Mouse (Mus musculus) E14TG2a.4 (cell line): Measurements from ENCODE around the gene Trim2.

Experiments
- H3K27me3 ChIP-seq: 2 replicates; pipeline ENCODE4 v1.6.1; 2014; ENCODE audit warnings: low read length, control low read depth; ENCODE audit not compliant: insufficient read depth
- H3K36me3 ChIP-seq: 2 replicates; pipeline ENCODE4 v1.6.1; 2014; ENCODE audit warnings: low read length, control low read depth; ENCODE audit not compliant: insufficient read depth
- H3K4me1 ChIP-seq: replicated peaks from 2 replicates; pipeline ENCODE4 v1.6.1; 2014; ENCODE audit warnings: low read depth, low read length, control low read depth
- H3K4me3 ChIP-seq: replicated peaks from 2 replicates; pipeline ENCODE4 v1.5.1; 2014; ENCODE audit warnings: mild to moderate bottlenecking, low read length
- H3K9me3 ChIP-seq: 2 replicates; pipeline ENCODE4 v1.6.1; 2014; ENCODE audit warnings: low read length, control low read depth
- CTCF ChIP-seq: conservative IDR thresholded peaks from 2 replicates; pipeline ENCODE4 v1.5.1; 2014; ENCODE audit warnings: low read length
- NANOG ChIP-seq: IDR thresholded peaks from 2 replicates; pipeline ENCODE4 v1.6.1; 2014; ENCODE audit warnings: borderline replicate concordance, low read length, mixed read lengths
- POU5F1 ChIP-seq: IDR thresholded peaks from 2 replicates; pipeline ENCODE4 v1.6.1; 2014; ENCODE audit warnings: low read length, borderline replicate concordance

The Trim2 gene

GRCm38 (mm10) chr3:84215253-84215652 is 91.4 kb downstream of the Trim2 start:
- H3K36me3 ChIP-seq = no peaks in the 10 kb centered on the region
- H3K27me3 ChIP-seq = no peaks in the 10 kb centered on the region
- peaks cover 67% of the 10 kb centered on the region for H3K4me1 ChIP-seq
- 0 out of 2 replicates have a peak, but pooled peaks cover 6% of the 10 kb centered on the region for H3K9me3 ChIP-seq
- H3K4me3 ChIP-seq = no peak overlapping the region
- TF ChIP-seq POU5F1 (no peak), CTCF (no peak), NANOG (no peak)

GRCm38 (mm10) chr3:84214501-84214900 is 92.2 kb downstream of the Trim2 start:
- Histone ChIP-seq H3K27me3 (no peaks in the 10 kb centered on the region), H3K4me1 (peaks cover 67% of the 10 kb centered on the region), H3K9me3 (0 out of 2 replicates have a peak, but pooled peaks cover 6% of the 10 kb centered on the region), H3K36me3 (no peaks in the 10 kb centered on the region), H3K4me3 (no peak overlapping the region)
- no peak for TF ChIP-seq NANOG
- TF ChIP-seq CTCF = no peak
- TF ChIP-seq POU5F1 = no peak

GRCm38 (mm10) chr3:84211340-84211875 is 95.3 kb downstream of the Trim2 start:
- no peak for TF ChIP-seq CTCF
- TF ChIP-seq POU5F1 = no peak
- TF ChIP-seq NANOG = no peak
- H3K36me3 ChIP-seq = no peaks in the 10 kb centered on the region
- no peaks in the 10 kb centered on the region for H3K27me3 ChIP-seq
- no peak overlapping the region for H3K4me3 ChIP-seq
- 0 out of 2 replicates have a peak, but pooled peaks cover 6% of the 10 kb centered on the region for H3K9me3 ChIP-seq
- peaks cover 63% of the 10 kb centered on the region for H3K4me1 ChIP-seq

- Histone ChIP-seq H3K4me3 (no peak overlapping the region), H3K9me3 (no peaks in the 10 kb centered on the region), H3K27me3 (no peaks in the 10 kb centered on the region), H3K4me1 (peaks cover 56% of the 10 kb centered on the region), H3K36me3 (no peaks in the 10 kb centered on the region)
- TF ChIP-seq CTCF (no peak), NANOG (no peak), POU5F1 (no peak)
Observed at GRCm38 (mm10) chr3:84208917-84209513, 97.7 kb downstream of the Trim2 start.

GRCm38 (mm10) chr3:84208475-84208874 is 98.2 kb downstream of the Trim2 start:
- peaks cover 55% of the 10 kb centered on the region for H3K4me1 ChIP-seq
- H3K9me3 ChIP-seq = no peaks in the 10 kb centered on the region
- H3K27me3 ChIP-seq = no peaks in the 10 kb centered on the region
- H3K36me3 ChIP-seq = no peaks in the 10 kb centered on the region
- H3K4me3 ChIP-seq = no peak overlapping the region
- TF ChIP-seq POU5F1 (no peak), NANOG (no peak), CTCF (no peak)

GRCm38 (mm10) chr3:84207366-84207765 is 99.3 kb downstream of the Trim2 start:
- H3K9me3 ChIP-seq = no peaks in the 10 kb centered on the region
- TF ChIP-seq NANOG (no peak), CTCF (no peak), POU5F1 (no peak)
- peaks cover 50% of the 10 kb centered on the region for H3K4me1 ChIP-seq
- no peak overlapping the region for H3K4me3 ChIP-seq
- no peaks in the 10 kb centered on the region for H3K27me3 ChIP-seq
- H3K36me3 ChIP-seq = no peaks in the 10 kb centered on the region

GRCm38 (mm10) chr3:84206106-84206505 is 100.6 kb downstream of the Trim2 start:
- no peaks in the 10 kb centered on the region for H3K9me3 ChIP-seq
- TF ChIP-seq NANOG (no peak), POU5F1 (no peak), CTCF (no peak)
- H3K4me3 ChIP-seq = no peak overlapping the region

GRCm38 (mm10) chr3:84205650-84206049 is 101.0 kb downstream of the Trim2 start:
- H3K4me3 ChIP-seq = no peak overlapping the region
- TF ChIP-seq CTCF (no peak), POU5F1 (no peak), NANOG (no peak)
- no peaks in the 10 kb centered on the region for H3K9me3 ChIP-seq
- H3K27me3 ChIP-seq = no peaks in the 10 kb centered on the region
- peaks cover 45% of the 10 kb centered on the region for H3K4me1 ChIP-seq
- H3K36me3 ChIP-seq = no peaks in the 10 kb centered on the region

More at GRCm38 (mm10) chr3:84206106-84206505, 100.6 kb downstream of the Trim2 start:
- Histone ChIP-seq H3K36me3 (no peaks in the 10 kb centered on the region), H3K4me1 (peaks cover 45% of the 10 kb centered on the region), H3K27me3 (no peaks in the 10 kb centered on the region)

GRCm38 (mm10) chr3:84204640-84205039 is 102.0 kb downstream of the Trim2 start:
- TF ChIP-seq CTCF (no peak), POU5F1 (no peak), NANOG (no peak)
- Histone ChIP-seq H3K4me3 (no peak overlapping the region), H3K27me3 (no peaks in the 10 kb centered on the region), H3K9me3 (no peaks in the 10 kb centered on the region), H3K36me3 (no peaks in the 10 kb centered on the region), H3K4me1 (peaks cover 39% of the 10 kb centered on the region)
